Mouse (Mus musculus) hindbrain, embryonic 14.5 days (tissue): ENCODE data around the gene Snx30. TPM values are rescaled to one million over a fixed set of nuclear protein-coding genes. Genes with fewer than 3 reads are reported as not detected.

ENCODE experiments used
- ATAC-seq: fragments of 200-750 bp; cut with Nextera tagmentation; 2 replicates; pipeline ENCODE4 v1.8.0; 2017; ENCODE audit warnings: moderate number of reproducible peaks, mild to moderate bottlenecking, moderate TSS enrichment, moderate library complexity; ENCODE audit not compliant: low FRiP score
- DNase-seq: peaks from one replicate; pipeline ENCODE4 v3.0.0-alpha.2; 2015; ENCODE audit warnings: low spot score
- H3K27ac ChIP-seq: fragments of 300-500 bp; sonication (generic); 2 replicates; pipeline ENCODE4 v1.5.1; 2014; ENCODE audit warnings: mild to moderate bottlenecking, moderate library complexity
- H3K27me3 ChIP-seq: fragments of 300-500 bp; sonication (generic); 2 replicates; pipeline ENCODE4 v1.6.1; 2014; ENCODE audit warnings: mild to moderate bottlenecking, low read length, mixed read lengths; ENCODE audit not compliant: control insufficient read depth, insufficient read depth
- H3K36me3 ChIP-seq: fragments of 300-500 bp; sonication (generic); replicated peaks from 2 replicates; pipeline ENCODE4 v1.6.1; 2014; ENCODE audit not compliant: control insufficient read depth, insufficient read depth
- H3K4me1 ChIP-seq: fragments of 300-500 bp; sonication (generic); replicated peaks from 2 replicates; pipeline ENCODE4 v1.6.1; 2014; ENCODE audit warnings: antibody characterized with exemption, low read length, mixed read lengths; ENCODE audit not compliant: control insufficient read depth, insufficient read depth
- H3K4me2 ChIP-seq: fragments of 300-500 bp; sonication (generic); replicated peaks from 2 replicates; pipeline ENCODE4 v1.6.1; 2014; ENCODE audit warnings: mild to moderate bottlenecking, moderate library complexity
- H3K4me3 ChIP-seq: fragments of 300-500 bp; sonication (generic); replicated peaks from 2 replicates; pipeline ENCODE4 v1.5.1; 2014; ENCODE audit warnings: mild to moderate bottlenecking, low read length
- H3K9ac ChIP-seq: fragments of 300-500 bp; sonication (generic); 2 replicates; pipeline ENCODE4 v1.6.1; 2014
- H3K9me3 ChIP-seq: fragments of 300-500 bp; sonication (generic); 2 replicates; pipeline ENCODE4 v1.6.1; 2016; ENCODE audit warnings: low read length; ENCODE audit not compliant: control insufficient read depth
- WGBS: fragments of 180-500 bp; shearing (Covaris S2); extraction: QIAGEN DNeasy Blood & Tissue Kit; methylation state at CpG from one replicate; pipeline ENCODE4 v1.1.7; 2014; 5-methylcytosine and 5-hydroxymethylcytosine counted together
- polyA plus RNA-seq: library from polyadenylated mRNA; unstranded; fragments of >200 nt; fragmentation: Nextera tagmentation; extraction: Ambion mirVana; gene quantifications from 2 replicates; pipeline ENCODE4 v1.2.1, GENCODE M21; 2014

Snx30 gene
- polyA plus RNA-seq, 1 experiment from 2014 or later, result 21.9 TPM

DNA sequence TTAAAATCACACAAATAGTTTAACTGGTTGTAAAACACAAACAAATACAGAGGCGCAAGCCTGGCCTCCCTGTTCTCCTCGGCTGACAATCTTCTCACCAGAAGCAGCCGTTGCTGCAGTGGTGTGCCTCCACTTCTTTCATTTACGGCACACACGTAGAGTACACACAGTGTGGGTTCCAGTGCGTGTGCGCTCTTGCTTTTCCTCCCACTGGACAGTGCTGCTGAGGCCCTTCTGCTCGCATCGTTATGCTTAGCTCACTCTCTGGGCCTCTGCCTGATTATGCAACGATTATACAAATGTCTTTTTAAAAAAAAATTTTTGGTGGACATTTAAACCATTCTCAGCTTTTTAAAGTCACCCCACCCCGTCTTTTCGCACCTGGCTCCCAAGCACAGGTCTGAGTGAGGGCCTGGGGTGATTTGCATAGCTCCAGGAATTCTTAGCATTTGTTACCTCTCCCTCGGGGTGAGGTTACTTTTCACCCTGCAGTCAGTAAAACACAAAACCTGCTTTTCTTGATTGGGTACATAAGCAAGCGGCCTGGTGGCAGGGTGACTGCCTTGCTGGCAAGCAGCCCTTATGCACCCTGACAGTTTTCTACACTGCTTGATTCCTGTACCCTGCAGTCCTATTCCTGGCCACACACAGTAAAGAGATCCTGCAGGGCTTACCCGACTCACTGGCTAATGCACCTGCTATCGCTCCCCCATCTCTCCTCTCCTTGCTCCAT lies 54.2 kb downstream of the Snx30 start:
- H3K9me3 ChIP-seq, result no peaks in the 10 kb centered on the region
- 67% methylated on average over 16 of the region's 16 CpGs for WGBS
- DNase-seq (no peak), ATAC-seq (peak; percentile 53)
- H3K4me3 ChIP-seq, result no peak overlapping the region
- peaks cover 9% of the 10 kb centered on the region for H3K36me3 ChIP-seq
- no peak overlapping the region for H3K9ac ChIP-seq
- no peak overlapping the region for H3K27ac ChIP-seq
- H3K4me2 ChIP-seq, result no peak overlapping the region
- H3K27me3 ChIP-seq, result no peaks in the 10 kb centered on the region
- H3K4me1 ChIP-seq, result no peaks in the 10 kb centered on the region; the same call in 1 of the 2 replicates

DNA sequence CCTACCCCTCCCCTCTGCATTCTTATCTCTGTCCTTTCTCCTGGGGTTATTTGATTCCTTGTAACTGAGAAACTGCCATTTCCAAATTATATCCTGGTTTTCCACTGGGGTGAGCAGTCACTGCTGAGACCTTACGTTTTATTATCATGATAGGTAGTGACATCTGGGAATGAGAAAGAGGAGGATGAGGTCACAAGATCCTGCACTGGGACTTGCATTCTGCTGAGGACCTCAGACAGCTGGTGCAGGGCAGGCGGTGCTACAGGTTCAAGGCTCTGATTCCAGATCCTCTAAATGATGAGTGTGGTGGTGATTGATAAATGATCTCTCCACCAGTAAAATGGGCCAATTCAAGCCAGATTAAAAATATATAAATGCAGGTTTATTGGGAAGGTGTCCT lies 54.8 kb downstream of the Snx30 start:
- no peaks in the 10 kb centered on the region; the same call in 1 of the 2 replicates for H3K4me1 ChIP-seq
- no peak overlapping the region for H3K9ac ChIP-seq
- H3K9me3 ChIP-seq, result no peaks in the 10 kb centered on the region
- no peak overlapping the region for H3K4me3 ChIP-seq
- H3K4me2 ChIP-seq, result no peak overlapping the region
- peaks cover 9% of the 10 kb centered on the region for H3K36me3 ChIP-seq
- no peaks in the 10 kb centered on the region for H3K27me3 ChIP-seq
- no peak overlapping the region for H3K27ac ChIP-seq
- DNase-seq (no peak), ATAC-seq (no peak)
- 63% methylated on average over 2 of the region's 2 CpGs for whole genome bisulfite sequencing

DNA sequence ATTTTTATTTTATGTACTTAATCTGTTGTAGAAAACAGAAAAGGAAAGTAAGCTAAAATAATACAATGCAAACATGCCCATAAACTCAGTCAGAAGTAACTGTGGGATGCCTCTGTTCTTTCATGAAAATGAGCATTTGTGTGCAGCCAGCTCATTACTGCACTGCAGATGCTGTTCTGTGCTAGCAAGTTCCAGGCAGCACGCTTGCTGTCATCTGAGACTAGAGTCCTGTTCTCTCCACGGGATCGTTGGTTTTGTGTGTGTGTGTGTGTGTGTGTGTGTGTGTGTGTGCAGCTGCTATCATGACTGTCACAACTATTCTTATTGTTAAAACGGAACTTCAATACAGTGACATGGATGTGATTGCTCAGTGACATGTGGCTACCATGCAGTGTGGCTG lies 56.2 kb downstream of the Snx30 start:
- ATAC-seq (no peak), DNase-seq (no peak)
- Histone ChIP-seq H3K9ac (no peak overlapping the region), H3K4me1 (no peaks in the 10 kb centered on the region; the same call in 1 of the 2 replicates), H3K36me3 (peaks cover 9% of the 10 kb centered on the region), H3K4me3 (no peak overlapping the region), H3K27me3 (no peaks in the 10 kb centered on the region), H3K27ac (0 out of 2 replicates have a peak overlapping the region, but pooled peaks have one; percentile 11), H3K4me2 (no peak overlapping the region), H3K9me3 (no peaks in the 10 kb centered on the region)
- 61% methylated on average over 4 of the region's 4 CpGs for WGBS

DNA sequence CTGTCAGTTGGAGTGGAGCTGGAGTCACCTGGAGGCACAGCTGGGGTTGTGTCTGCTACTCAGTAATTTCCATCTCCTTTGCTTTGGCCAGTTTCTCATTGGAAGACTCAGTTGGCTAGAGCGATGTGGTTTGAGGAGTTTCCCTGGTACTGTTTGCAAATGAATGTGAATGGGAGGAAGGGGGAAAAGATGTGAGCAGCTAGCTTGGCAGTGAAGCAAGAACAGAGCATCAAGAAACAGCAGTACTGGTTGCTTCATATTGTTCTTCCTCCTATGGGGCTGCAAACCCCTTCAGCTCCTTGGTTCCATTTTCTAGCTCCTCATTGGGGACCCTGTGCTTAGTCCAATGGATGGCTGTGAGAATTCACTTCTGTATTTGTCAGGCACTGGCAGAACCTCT lies 56.7 kb downstream of the Snx30 start:
- H3K9ac ChIP-seq, result no peak overlapping the region
- WGBS, result 72% methylated on average over 1 of the region's 1 CpGs
- no peak for ATAC-seq
- H3K27me3 ChIP-seq, result no peaks in the 10 kb centered on the region
- H3K4me1 ChIP-seq, result no peaks in the 10 kb centered on the region; the same call in 1 of the 2 replicates
- no peak overlapping the region for H3K4me2 ChIP-seq
- DNase-seq, result no peak
- 0 out of 2 replicates have a peak overlapping the region, but pooled peaks have one; percentile 11 for H3K27ac ChIP-seq
- no peak overlapping the region for H3K4me3 ChIP-seq
- no peaks in the 10 kb centered on the region for H3K9me3 ChIP-seq
- peaks cover 7% of the 10 kb centered on the region for H3K36me3 ChIP-seq

DNA sequence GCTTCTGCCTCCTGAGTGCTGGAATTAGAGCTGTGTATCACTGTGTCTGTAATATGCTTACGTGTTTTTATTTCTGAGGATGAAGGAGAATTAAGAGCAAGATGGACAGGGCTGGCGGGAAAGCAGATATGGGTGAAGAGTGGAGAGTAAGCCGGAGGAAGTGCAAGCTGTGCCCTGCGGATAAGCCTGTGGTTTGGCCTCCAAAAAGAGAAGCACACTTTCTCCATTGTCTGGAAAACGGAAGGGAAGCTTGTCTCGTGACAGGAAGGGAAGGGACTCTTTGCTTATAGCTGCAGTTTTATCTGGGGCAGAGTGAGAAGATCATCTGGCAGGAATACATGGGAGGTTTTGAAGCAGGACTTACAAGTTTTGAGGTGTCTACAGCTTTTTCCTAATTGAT lies 58.2 kb downstream of the Snx30 start:
- no peaks in the 10 kb centered on the region for H3K36me3 ChIP-seq
- WGBS, result 73% methylated on average over 6 of the region's 6 CpGs
- DNase-seq, result no peak
- no peaks in the 10 kb centered on the region for H3K9me3 ChIP-seq
- no peak overlapping the region for H3K4me3 ChIP-seq
- no peak for ATAC-seq
- no peak overlapping the region for H3K27ac ChIP-seq
- H3K4me1 ChIP-seq, result no peaks in the 10 kb centered on the region; the same call in 1 of the 2 replicates
- no peak overlapping the region for H3K9ac ChIP-seq
- no peaks in the 10 kb centered on the region for H3K27me3 ChIP-seq
- no peak overlapping the region for H3K4me2 ChIP-seq

DNA sequence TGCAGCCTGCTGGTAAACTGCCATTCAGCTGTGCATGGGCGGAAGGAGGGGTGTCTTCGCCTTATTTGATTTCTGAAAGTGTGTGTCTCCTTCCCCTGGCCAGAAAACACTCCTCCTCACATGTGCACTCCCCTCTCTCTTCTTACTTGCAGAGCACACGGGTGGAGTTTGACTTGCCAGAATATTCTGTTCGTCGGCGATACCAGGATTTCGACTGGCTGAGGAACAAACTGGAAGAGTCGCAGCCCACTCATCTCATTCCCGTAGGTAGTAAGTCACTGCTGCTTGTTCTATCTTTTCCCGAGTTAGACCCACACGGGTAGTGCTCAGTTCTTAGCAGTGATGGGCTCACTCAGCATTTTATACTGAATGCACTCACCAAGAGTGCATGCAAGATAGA lies 62.4 kb downstream of the Snx30 start:
- Histone ChIP-seq H3K4me3 (no peak overlapping the region), H3K9ac (no peak overlapping the region), H3K27ac (no peak overlapping the region), H3K9me3 (no peaks in the 10 kb centered on the region), H3K36me3 (no peaks in the 10 kb centered on the region), H3K4me2 (no peak overlapping the region), H3K4me1 (no peaks in the 10 kb centered on the region), H3K27me3 (no peaks in the 10 kb centered on the region)
- DNase-seq (no peak), ATAC-seq (no peak)
- 89% methylated on average over 11 of the region's 11 CpGs for WGBS

DNA sequence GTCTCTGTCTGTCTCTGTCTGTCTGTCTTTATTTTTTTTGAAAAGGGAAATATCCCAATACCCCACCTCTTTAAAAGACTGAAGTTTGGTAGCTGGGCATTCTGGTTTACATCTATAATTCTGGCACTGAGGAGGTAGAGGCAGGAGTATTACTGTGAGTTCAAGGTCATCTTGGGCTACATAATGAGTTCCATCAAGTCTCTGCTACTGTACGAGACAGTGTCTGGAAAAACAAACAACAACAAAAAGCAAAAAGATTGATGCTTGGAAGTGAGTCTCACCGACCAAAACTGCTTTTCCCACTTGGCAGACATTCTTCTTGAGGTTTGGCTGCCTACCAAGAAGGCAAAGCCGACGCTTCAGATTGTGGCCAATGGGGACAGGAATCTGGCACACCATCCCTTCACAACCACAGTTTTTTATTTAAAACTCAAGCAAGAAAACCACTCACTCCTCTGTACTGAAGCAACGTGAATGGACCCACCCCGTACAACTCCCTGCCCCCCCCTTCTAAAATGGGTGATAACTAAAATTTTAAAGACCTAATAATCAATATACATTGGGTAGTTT lies 63.9 kb downstream of the Snx30 start:
- no peak overlapping the region for H3K4me3 ChIP-seq

DNA sequence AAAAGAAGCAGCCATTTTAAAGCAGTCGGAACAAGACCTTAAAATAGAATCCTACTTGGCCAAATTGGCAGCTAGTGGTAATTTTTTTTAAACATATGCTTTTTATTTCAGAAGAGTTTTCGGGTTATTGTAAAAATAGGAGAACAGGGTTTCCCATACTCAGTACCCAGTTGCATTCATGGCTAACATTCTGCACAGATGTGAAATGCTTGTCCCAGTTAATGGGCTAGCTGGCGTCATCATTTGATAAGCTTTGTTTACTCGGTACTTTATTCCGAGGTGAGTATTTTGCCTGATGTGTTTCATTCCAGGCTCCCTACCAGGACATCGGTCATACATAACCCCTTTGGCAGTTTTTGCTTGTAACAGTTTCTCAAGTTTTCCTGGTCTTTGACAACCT lies 64.8 kb downstream of the Snx30 start:
- Histone ChIP-seq H3K27me3 (no peaks in the 10 kb centered on the region), H3K4me2 (no peak overlapping the region), H3K36me3 (no peaks in the 10 kb centered on the region), H3K9me3 (no peaks in the 10 kb centered on the region), H3K4me1 (no peaks in the 10 kb centered on the region), H3K9ac (no peak overlapping the region), H3K27ac (no peak overlapping the region), H3K4me3 (no peak overlapping the region)
- WGBS, result 85% methylated on average over 6 of the region's 6 CpGs
- ATAC-seq (no peak), DNase-seq (no peak)

More for the DNA sequence above, 63.9 kb downstream of the Snx30 start:
- 66% methylated on average over 6 of the region's 6 CpGs for WGBS
- no peaks in the 10 kb centered on the region for H3K9me3 ChIP-seq
- no peak overlapping the region for H3K9ac ChIP-seq
- no peak overlapping the region for H3K4me2 ChIP-seq
- ATAC-seq (no peak), DNase-seq (peak; percentile 60)
- no peaks in the 10 kb centered on the region for H3K27me3 ChIP-seq
- H3K27ac ChIP-seq, result no peak overlapping the region
- H3K4me1 ChIP-seq, result no peaks in the 10 kb centered on the region
- no peaks in the 10 kb centered on the region for H3K36me3 ChIP-seq

DNA sequence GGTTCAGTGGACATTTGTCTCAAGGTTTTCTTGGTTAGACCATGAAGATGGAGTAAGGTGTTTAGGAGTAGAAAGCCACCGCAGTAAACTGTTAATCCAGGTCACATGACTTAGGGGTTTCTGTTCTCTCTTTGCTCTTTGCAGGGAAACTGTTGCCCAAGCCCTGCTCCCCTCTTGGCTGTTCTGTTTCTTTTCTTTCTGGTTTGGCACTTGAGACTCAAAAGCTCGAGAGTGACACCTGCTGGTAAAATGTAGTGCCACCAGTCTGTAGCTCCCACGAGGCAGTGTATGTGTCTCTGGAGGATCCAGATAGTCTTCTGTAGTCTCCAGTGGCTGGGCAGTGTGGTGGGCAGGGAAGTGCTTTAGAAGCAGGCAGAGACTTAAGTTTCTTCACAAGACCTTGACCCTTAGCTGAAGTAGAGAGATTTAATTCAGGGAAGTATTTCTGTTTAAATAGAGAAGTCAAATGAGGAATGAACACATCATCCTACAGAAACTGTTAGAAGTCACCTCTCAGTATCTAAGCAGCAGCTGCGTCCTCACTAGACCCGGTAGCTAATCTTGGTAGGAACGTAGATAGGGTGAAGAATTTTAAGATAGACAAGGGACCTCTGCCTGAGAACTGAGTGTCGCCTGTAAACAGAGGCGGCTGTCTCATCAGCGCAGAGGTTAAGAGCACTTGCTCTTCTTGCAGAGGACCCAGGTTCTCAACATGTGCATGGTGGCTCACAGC lies 65.4 kb downstream of the Snx30 start:
- H3K27ac ChIP-seq, result no peak overlapping the region
- peak; percentile 90 for DNase-seq
- H3K9ac ChIP-seq, result no peak overlapping the region
- H3K4me2 ChIP-seq, result no peak overlapping the region
- H3K4me1 ChIP-seq, result no peaks in the 10 kb centered on the region
- no peaks in the 10 kb centered on the region for H3K9me3 ChIP-seq
- no peak overlapping the region for H3K4me3 ChIP-seq
- 62% methylated on average over 9 of the region's 9 CpGs for WGBS
- no peaks in the 10 kb centered on the region for H3K36me3 ChIP-seq
- H3K27me3 ChIP-seq, result no peaks in the 10 kb centered on the region
- ATAC-seq, result peak; percentile 53
